Mouse (Mus musculus) thymus, postnatal 4 days (tissue): ENCODE measurements at regions not wholly inside any gene's neighbourhood (a gene's known extent, or its start where the extent isn't known, plus 50 kb on each side); places are given as distances from the start of the nearest gene placed in this dataset.
A peak's percentile ranks its signal among the peaks of the same experiment; 100 is the strongest.
"Not testable (repeated sequence)": the region's sequence is repeated elsewhere in the genome, so short reads cannot be mapped to it uniquely, and the experiment has no call there.

Experiments used
- DNase-seq: peaks from one replicate; pipeline ENCODE4 v3.0.0; 2021

- no peak for DNase-seq
These were observed 122.0 kb upstream of the Gm11096 start for GRCm38 (mm10) chr17:81319605-81320004.

DNA sequence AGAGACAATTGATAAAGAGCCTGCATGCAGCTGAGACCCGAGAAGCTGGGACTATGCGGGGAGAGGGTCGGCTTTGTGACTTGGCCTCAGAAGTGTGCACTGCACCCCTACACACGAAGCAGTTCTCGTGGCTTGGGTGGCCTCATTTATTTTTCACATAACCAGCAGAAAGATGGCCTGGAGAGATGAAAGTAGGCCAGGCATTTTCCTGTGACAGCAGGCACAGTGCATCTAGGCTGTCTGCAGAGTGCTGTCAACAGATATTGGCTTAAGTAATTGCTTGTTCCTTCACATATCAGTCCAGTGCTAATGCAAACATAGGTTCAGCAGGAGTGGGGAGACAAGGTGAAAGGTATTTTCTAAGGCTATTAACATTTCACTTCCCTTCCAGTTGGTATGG lies 124.9 kb upstream of the Gm11096 start:
- no peak for DNase-seq

DNA sequence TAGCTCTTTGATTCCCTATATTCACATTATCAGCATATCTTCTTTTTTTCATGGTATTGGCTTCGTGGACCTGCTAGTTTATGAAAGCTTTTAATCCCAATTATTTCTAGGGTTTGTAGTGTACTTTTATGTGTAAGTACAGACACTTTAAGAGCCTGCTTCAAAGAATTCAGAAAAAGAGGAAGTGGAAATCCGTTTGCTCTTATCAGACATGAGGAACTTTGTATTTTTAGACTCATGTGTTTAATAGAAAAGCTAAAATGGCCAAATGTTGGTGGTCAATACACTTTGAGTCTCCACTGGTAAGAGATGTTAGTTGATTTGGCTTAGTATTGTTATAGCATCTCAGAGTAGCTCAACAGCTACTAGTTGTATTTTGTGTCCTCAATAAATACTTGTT lies 135.7 kb upstream of the Gm11096 start:
- no peak for DNase-seq

- no peak for DNase-seq
These were observed 137.0 kb upstream of the Gm11096 start for GRCm38 (mm10) chr17:81304574-81304973.

DNA sequence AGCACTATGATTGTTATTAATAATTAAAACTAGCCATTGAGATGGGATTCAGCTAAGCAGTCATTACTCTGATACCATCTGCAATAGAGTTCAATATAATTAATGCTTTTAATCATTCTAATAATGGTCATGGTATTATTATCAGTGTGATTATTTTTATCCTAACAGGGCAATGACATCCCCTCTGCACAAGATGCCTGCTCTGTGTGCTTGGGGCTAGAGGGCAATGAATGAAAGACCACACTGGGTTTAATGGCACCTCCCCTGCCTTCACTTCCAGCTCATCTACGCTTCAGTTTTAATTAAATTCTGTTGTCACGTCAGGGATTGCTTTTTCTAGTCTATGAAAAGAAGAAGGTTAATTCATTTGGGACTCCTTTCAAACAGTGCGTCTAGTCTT lies 139.1 kb upstream of the Gm11096 start:
- DNase-seq = no peak

DNA sequence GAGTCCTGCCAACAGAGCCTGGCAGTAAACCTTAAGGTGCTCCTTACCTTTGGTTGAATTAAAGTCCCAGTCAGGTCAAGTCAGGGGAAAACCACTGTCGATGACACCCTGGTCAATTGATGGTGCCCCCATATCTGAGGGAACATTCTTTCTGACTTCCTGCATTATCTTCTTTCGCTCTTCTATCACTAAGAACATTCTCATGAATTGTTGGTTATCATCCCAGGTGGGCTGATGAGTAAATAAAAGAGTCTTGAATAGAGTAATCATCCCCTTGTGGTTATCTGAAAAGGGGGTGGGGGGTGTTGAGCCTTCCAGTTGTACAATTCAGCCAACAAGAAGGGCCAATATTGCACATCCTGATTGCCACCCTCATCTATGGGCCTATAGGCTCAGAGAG lies 149.7 kb upstream of the Gm11096 start:
- DNase-seq = no peak

DNA sequence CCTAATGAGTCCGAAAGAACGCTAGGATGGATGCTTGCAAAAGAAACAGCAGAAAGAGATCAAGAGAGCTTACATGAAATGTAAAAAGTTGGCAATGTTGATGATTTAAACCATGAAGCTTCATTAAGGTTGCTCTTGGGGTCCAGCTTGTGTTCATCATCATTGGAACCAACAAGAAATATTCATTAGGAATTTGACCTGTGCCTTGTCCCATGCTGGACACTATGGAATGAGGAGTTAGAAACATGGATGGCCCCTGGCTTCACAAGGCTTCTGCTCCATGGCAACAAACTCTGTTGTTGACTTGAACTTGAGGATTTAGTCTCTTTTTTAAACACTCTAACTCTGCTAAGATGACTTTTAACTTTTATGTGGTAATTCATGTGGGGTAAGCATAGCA lies 159.0 kb upstream of the Gm11096 start:
- DNase-seq = no peak

GRCm38 (mm10) chr17:81270235-81270634 lies 171.3 kb upstream of the Gm11096 start:
- DNase-seq = no peak

DNA sequence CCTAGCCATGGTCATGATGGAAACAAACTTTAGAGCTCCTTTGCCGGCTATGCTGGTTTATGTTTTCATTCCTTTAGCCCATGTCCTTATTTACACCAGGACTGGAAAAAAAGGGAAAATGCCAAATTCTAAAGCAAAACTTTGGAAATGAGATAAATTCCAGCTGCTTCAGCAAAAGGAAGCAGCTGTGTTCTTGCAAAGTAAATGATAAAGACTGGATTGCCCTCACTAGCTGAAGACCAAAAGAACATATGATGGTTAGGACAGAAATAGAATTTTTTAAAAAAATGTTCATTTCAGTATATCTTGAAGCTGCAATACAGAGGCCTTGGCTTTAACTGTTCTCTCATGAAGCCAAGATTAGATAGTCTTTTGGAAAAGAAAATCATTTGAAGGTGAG lies 179.6 kb upstream of the Gm11096 start:
- no peak for DNase-seq

- no peak for DNase-seq
These were observed 181.5 kb upstream of the Gm11096 start for GRCm38 (mm10) chr17:81260036-81260435.

- no peak for DNase-seq
These were observed 185.5 kb upstream of the Gm11096 start for GRCm38 (mm10) chr17:81256106-81256505.

- DNase-seq = no peak
These were observed 185.9 kb upstream of the Thumpd2 start for GRCm38 (mm10) chr17:81250748-81251147.

DNA sequence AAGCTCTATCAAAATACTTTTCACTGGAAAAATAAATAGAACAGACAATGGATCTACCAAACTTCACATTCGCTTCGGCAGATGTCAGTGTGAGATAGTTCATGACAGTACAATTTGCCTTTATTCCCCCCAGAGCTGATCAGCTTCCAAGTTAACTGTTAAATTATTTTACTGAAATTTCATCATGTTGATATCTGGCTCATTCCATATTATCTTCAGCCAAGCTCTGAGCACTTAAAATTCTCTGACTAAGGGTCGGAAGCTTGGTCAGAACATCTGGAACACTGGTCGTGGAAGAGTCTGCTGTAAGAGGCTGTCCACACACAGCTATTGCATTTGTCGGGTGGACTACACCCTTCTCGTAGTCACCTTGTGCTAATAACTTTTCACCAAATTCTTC lies 181.3 kb upstream of the Thumpd2 start:
- DNase-seq = no peak

- not testable (repeated sequence) for DNase-seq
These were observed 166.9 kb upstream of the Thumpd2 start for GRCm38 (mm10) chr17:81231771-81232170.

- DNase-seq = no peak
These were observed 160.4 kb upstream of the Thumpd2 start for GRCm38 (mm10) chr17:81225281-81225680.

DNA sequence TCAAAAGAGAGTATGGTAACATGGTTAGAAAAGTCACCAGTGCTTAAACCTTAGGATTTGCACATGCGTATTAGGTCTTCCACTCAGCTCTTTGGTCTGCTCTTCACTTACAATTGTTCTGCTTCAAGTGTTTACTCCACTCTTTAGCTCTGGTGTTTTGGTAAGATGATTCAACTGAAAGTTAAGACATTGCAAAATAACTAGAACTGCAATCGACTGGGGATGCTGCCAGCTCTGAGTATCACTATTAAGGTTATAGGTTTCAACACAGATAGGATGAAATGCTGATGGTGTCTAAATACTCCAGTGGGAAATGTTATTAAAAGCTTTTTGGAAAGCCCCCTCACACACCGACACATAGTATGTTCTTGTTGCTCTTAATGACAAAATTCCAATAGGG lies 156.6 kb upstream of the Thumpd2 start:
- no peak for DNase-seq

- no peak for DNase-seq
These were observed 150.0 kb upstream of the Thumpd2 start for GRCm38 (mm10) chr17:81214844-81215243.

DNA sequence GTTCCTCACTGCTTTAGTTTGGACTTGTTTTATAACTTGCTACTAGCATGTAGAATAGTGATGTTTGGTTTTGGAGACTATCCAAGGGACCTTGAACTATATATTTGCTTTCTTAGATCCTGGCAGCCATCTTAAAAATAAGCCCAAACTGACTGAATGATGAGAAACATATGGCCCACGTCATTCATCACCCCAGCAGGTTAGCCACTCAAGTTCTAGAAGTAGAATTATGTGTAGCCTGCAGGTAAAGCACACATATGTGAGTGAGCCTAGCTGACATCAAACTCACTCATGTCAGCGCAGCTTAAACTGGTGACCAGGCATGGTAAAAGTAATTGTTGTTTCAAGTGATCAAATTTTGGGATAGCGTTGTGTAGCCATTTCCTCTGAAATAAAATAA lies 147.2 kb upstream of the Thumpd2 start:
- DNase-seq = no peak

DNA sequence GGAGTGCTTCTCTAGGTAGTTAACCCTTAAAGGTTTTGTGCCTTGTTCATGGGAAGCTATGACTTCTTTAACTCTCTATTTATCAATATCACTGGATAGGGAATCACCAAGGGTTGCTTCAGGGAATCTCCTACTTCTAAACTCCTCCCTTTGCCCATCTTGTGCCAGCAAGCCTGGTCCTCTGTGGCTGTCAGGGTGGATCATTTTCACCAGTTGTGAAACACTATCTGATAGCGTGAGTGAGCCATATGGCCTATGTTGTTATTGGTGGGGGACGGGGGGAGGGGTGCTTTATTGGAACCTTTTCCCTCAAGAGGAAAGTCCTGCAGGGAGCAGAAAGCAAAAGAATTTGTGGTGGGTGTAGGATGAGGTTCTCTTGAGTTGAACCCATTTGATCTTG lies 145.5 kb upstream of the Thumpd2 start:
- no peak for DNase-seq

DNA sequence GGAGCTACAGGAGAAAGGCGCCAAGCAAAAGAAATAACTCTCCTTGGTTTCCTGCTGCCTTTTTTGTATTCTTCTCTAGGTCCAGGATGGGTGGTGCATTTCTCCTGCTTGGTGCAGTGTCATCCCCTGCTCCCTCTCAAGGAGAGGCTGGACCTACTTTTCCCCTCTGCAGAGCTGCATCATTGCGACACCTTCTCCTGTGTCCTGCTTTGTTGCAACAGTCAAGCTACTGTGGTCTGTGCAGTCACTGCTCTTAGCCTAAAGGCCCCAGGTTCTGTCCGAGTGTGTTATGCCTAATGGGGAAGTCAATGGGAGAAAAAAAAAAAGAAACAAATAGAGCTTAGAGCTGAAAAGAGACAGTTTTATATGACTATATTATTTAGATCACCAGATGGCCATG lies 144.4 kb upstream of the Thumpd2 start:
- no peak for DNase-seq

DNA sequence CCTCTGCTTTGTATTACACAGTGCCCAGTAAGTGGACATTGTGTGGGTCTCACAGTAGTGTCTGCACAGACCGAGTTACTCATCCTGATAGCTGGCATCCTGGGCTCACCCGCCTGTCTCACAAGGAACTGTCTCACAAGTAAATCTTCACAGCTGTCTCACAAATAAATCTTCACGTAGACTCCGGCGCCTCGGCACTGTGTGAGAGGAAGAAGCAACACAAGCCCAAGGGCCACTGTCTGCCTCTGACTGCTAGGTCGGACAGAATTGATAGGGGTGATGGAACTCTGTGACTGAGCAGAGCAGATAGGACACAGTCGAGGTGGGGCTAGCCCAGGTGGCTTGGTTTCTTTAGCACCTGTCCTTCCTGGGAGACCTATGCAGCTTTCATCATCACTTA lies 136.2 kb upstream of the Thumpd2 start:
- no peak for DNase-seq

GRCm38 (mm10) chr17:81194006-81194405 lies 129.1 kb upstream of the Thumpd2 start:
- no peak for DNase-seq

DNA sequence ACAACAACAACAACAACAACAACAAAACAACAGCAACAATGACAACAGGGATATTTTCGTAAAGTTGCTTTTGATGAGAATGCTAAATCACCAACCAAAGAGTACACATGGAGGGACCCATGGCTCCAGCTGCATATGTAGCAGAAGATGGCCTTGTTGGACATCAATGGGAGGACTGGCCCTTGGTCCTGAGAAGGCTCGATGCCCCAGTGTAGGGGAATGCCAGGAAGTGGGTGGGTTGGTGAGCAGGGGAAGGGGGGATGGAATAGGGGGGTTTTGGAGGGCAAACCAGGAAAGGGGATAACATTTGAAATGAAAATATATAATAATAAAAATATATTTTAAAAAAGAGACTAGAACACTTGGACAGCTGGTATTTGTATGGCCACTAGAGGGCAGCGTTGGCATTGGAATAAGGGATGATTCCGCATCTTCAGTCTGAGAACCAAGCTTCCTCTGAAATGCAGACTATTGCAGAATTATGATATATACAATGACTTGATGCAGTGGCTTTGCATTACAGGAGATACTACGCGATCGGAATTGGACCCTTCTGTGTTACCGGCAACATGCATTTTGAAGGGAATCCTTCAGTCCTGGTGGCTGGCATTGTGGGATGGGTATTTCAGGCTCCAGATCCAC lies 128.5 kb upstream of the Thumpd2 start:
- peak; percentile 63 for DNase-seq

DNA sequence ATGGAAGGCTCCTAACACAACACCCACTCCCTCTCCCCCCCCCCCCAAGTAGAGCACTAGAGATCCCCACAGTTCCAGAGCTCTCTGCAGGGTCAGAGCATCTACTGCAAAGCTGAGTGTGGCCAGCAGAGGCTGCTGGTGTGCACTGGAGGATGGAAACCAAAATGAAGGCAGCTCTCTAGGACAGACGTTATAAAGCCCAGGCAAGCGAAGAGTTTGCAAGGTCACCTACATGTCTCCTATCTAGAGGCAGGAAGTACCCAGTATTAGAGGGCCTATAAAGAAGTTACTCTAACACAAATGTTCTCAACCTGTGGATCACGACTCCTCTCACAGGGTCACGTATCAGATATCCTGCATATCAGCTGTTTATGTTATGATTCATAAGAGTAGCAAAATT lies 125.1 kb upstream of the Thumpd2 start:
- DNase-seq = peak; percentile 19

- no peak for DNase-seq
These were observed 120.8 kb upstream of the Thumpd2 start for GRCm38 (mm10) chr17:81185685-81186084.
